Mouse (Mus musculus) CH12.LX (cell line): Measurements from ENCODE around the gene Drap1. TPM values are rescaled to one million over a fixed set of nuclear protein-coding genes. Genes with fewer than 3 reads are reported as not detected.

Experiments
- DNase-seq: peaks from one replicate; pipeline ENCODE4 v3.0.0-alpha.2; 2013; ENCODE audit errors: extremely low read depth
- H3K27ac ChIP-seq: 2 replicates; pipeline ENCODE4 v1.5.1; 2012; ENCODE audit warnings: low read depth, mild to moderate bottlenecking, control low read depth, moderate library complexity; ENCODE audit not compliant: insufficient read depth
- H3K27me3 ChIP-seq: replicated peaks from 2 replicates; pipeline ENCODE3; 2012; ENCODE audit warnings: inconsistent platforms
- H3K36me3 ChIP-seq, 2 experiments: replicated peaks in 1 of 2; 2 replicates each; pipeline versions ENCODE3 to v1.6.1; 2012; ENCODE audit warnings: inconsistent platforms in 1 of 2, low read length in 1 of 2, mild to moderate bottlenecking in 1 of 2, mixed read lengths in 1 of 2, moderate library complexity in 1 of 2; ENCODE audit not compliant: control insufficient read depth in 1 of 2, insufficient read depth in 1 of 2
- H3K4me1 ChIP-seq, 2 experiments: 2 replicates each; pipeline ENCODE4 v1.6.1; 2012; ENCODE audit warnings: inconsistent platforms in 1 of 2, moderate library complexity in 1 of 2; ENCODE audit not compliant: insufficient read depth in 2 of 2, control insufficient read depth in 1 of 2
- H3K4me2 ChIP-seq: 2 replicates; pipeline ENCODE4 v1.6.1; 2012; ENCODE audit warnings: low read depth, mild to moderate bottlenecking, control low read depth; ENCODE audit not compliant: poor library complexity, insufficient read depth, severe bottlenecking
- H3K4me3 ChIP-seq, 3 experiments: fragments of 150-350 bp in 1 of 3; sonication (generic) in 1 of 3; replicated peaks in 1 of 3; 2 replicates each; pipeline versions ENCODE3 to v1.5.1; 2011 to 2012; ENCODE audit warnings: low read depth in 2 of 3, low read length in 2 of 3, mild to moderate bottlenecking in 2 of 3, moderate library complexity in 2 of 3, control low read depth in 1 of 3, improper control_type of control experiment in 1 of 3, inconsistent platforms in 1 of 3, mixed read lengths in 1 of 3; ENCODE audit not compliant: poor library complexity in 1 of 3
- H3K79me2 ChIP-seq: replicated peaks from 2 replicates; pipeline ENCODE4 v1.6.1; 2012; ENCODE audit warnings: mild to moderate bottlenecking, moderate library complexity; ENCODE audit not compliant: control insufficient read depth, poor library complexity, insufficient read depth, severe bottlenecking; ENCODE audit errors: extremely low read depth
- H3K9ac ChIP-seq: 2 replicates; pipeline ENCODE4 v1.6.1; 2012; ENCODE audit warnings: low read depth, mild to moderate bottlenecking, control low read depth, moderate library complexity; ENCODE audit not compliant: insufficient read depth
- H3K9me3 ChIP-seq: replicated peaks from 2 replicates; pipeline ENCODE3; 2012; ENCODE audit warnings: low read length, inconsistent platforms, mixed read lengths
- CHD1 ChIP-seq: IDR thresholded peaks from 2 replicates; pipeline ENCODE4 v1.6.1; 2012; ENCODE audit warnings: low read depth, low read length, improper control_type of control experiment, inconsistent platforms
- CTCF ChIP-seq, 2 experiments: IDR thresholded peaks in 1 of 2; conservative IDR thresholded peaks in 1 of 2; 2 replicates each; pipeline ENCODE4 v1.5.1; 2011 to 2012; ENCODE audit warnings: low read depth in 2 of 2, low read length in 2 of 2, improper control_type of control experiment in 1 of 2, inconsistent platforms in 1 of 2, mild to moderate bottlenecking in 1 of 2, moderate library complexity in 1 of 2
- E2F4 ChIP-seq: IDR thresholded peaks from 2 replicates; pipeline ENCODE4 v1.6.1; 2011; ENCODE audit warnings: low read depth, low read length, improper control_type of control experiment; ENCODE audit not compliant: insufficient replicate concordance
- ELF1 ChIP-seq: IDR thresholded peaks from 2 replicates; pipeline ENCODE4 v1.6.1; 2014; ENCODE audit warnings: low read depth, mild to moderate bottlenecking, inconsistent platforms, low read length, improper control_type of control experiment
- EP300 ChIP-seq: IDR thresholded peaks from 2 replicates; pipeline ENCODE4 v1.6.1; 2011; ENCODE audit warnings: low read length, improper control_type of control experiment
- ETS1 ChIP-seq: conservative IDR thresholded peaks from 2 replicates; pipeline ENCODE4 v1.6.1; 2012; ENCODE audit warnings: low read depth, mild to moderate bottlenecking, inconsistent platforms, low read length, improper control_type of control experiment, moderate library complexity
- GABPA ChIP-seq: IDR thresholded peaks from 2 replicates; pipeline ENCODE4 v1.6.1; 2012; ENCODE audit warnings: low read depth, low read length, improper control_type of control experiment, inconsistent platforms; ENCODE audit not compliant: insufficient replicate concordance
- IRF4 ChIP-seq: IDR thresholded peaks from 2 replicates; pipeline ENCODE4 v1.6.1; 2014; ENCODE audit warnings: low read depth, mild to moderate bottlenecking, inconsistent platforms, low read length, improper control_type of control experiment
- JUN ChIP-seq: IDR thresholded peaks from 2 replicates; pipeline ENCODE4 v1.6.1; 2011; ENCODE audit warnings: low read depth, mild to moderate bottlenecking, low read length, improper control_type of control experiment, moderate library complexity; ENCODE audit not compliant: insufficient read depth
- KAT2A ChIP-seq: IDR thresholded peaks from 2 replicates; pipeline ENCODE4 v1.6.1; 2012; ENCODE audit warnings: low read length, improper control_type of control experiment, inconsistent platforms; ENCODE audit not compliant: insufficient replicate concordance
- MAX ChIP-seq: IDR thresholded peaks from 2 replicates; pipeline ENCODE4 v1.6.1; 2011; ENCODE audit warnings: low read length, improper control_type of control experiment
- MAZ ChIP-seq: IDR thresholded peaks from 2 replicates; pipeline ENCODE4 v1.6.1; 2012; ENCODE audit warnings: low read depth, mild to moderate bottlenecking, inconsistent platforms, low read length, improper control_type of control experiment, moderate library complexity
- MEF2A ChIP-seq: IDR thresholded peaks from 2 replicates; pipeline ENCODE4 v1.6.1; 2014; ENCODE audit warnings: low read depth, mild to moderate bottlenecking, inconsistent platforms, low read length, improper control_type of control experiment, borderline replicate concordance
- MXI1 ChIP-seq: IDR thresholded peaks from 2 replicates; pipeline ENCODE4 v1.6.1; 2011; ENCODE audit warnings: mild to moderate bottlenecking, low read depth, low read length, improper control_type of control experiment
- MYC ChIP-seq: IDR thresholded peaks from 2 replicates; pipeline ENCODE4 v1.6.1; 2011; ENCODE audit warnings: low read depth, mild to moderate bottlenecking, improper control_type of control experiment, low read length
- NELFE ChIP-seq: IDR thresholded peaks from 2 replicates; pipeline ENCODE4 v1.6.1; 2011; ENCODE audit warnings: low read depth, low read length, improper control_type of control experiment
- NRF1 ChIP-seq: IDR thresholded peaks from 2 replicates; pipeline ENCODE4 v1.6.1; 2014; ENCODE audit warnings: low read depth, mild to moderate bottlenecking, inconsistent platforms, low read length, improper control_type of control experiment, moderate library complexity
- PAX5 ChIP-seq: IDR thresholded peaks from 2 replicates; pipeline ENCODE4 v1.6.1; 2012; ENCODE audit warnings: low read length, inconsistent platforms, mixed read lengths
- POLR2A ChIP-seq: IDR thresholded peaks from 2 replicates; pipeline ENCODE4 v1.6.1; 2011; ENCODE audit warnings: low read depth, mild to moderate bottlenecking, improper control_type of control experiment, low read length
- POLR2AphosphoS2 ChIP-seq: IDR thresholded peaks from 2 replicates; pipeline ENCODE4 v1.6.1; 2011; ENCODE audit warnings: low read depth, low read length, improper control_type of control experiment
- SIN3A ChIP-seq: IDR thresholded peaks from 2 replicates; pipeline ENCODE4 v1.6.1; 2012; ENCODE audit warnings: low read length, improper control_type of control experiment, inconsistent platforms
- TBP ChIP-seq: conservative IDR thresholded peaks from 2 replicates; pipeline ENCODE4 v1.6.1; 2011; ENCODE audit warnings: low read depth, low read length, improper control_type of control experiment
- TCF12 ChIP-seq: IDR thresholded peaks from 2 replicates; pipeline ENCODE4 v1.6.1; 2014; ENCODE audit warnings: low read depth, mild to moderate bottlenecking, inconsistent platforms, low read length, improper control_type of control experiment
- UBTF ChIP-seq: IDR thresholded peaks from 2 replicates; pipeline ENCODE4 v1.6.1; 2012; ENCODE audit warnings: low read depth, mild to moderate bottlenecking, inconsistent platforms, low read length, improper control_type of control experiment, moderate library complexity
- ZKSCAN1 ChIP-seq: IDR thresholded peaks from 2 replicates; pipeline ENCODE4 v1.6.1; 2012; ENCODE audit warnings: low read depth, inconsistent platforms, low read length, improper control_type of control experiment, borderline replicate concordance
- ZMIZ1 ChIP-seq: IDR thresholded peaks from 2 replicates; pipeline ENCODE4 v1.6.1; 2012; ENCODE audit warnings: low read depth, mild to moderate bottlenecking, inconsistent platforms, low read length, improper control_type of control experiment
- ZNF384 ChIP-seq: IDR thresholded peaks from 2 replicates; pipeline ENCODE4 v1.6.1; 2012; ENCODE audit warnings: low read depth, low read length, improper control_type of control experiment, inconsistent platforms
- dilution Hi-C: fragments of 300-500 bp; cut with MboI; formaldehyde crosslinking; loops from 2 replicates; pipeline ENCODE4 v1.14.3; 2020; ENCODE audit warnings: low sequenced_read_pairs; ENCODE audit not compliant: extremely low pct_unique_long_range_greater_than_20kb, extremely low pct_ligation_motif_present
- in situ Hi-C: fragments of 300-500 bp; cut with MboI; formaldehyde crosslinking; loops from 3 replicates; pipeline ENCODE4 v1.14.3; 2019; ENCODE audit warnings: low sequenced_read_pairs, low pct_ligation_motif_present, low pct_unique_long_range_greater_than_20kb, mixed read lengths
- polyA plus RNA-seq: library from polyadenylated mRNA; unstranded; fragments of >175 nt; gene quantifications from 2 replicates; pipeline ENCODE4 v1.2.1, GENCODE M21; 2012; ENCODE audit warnings: low read depth; ENCODE audit not compliant: insufficient read length
- total RNA-seq, 2 experiments: library from RNA; depleted of rRNA; stranded (reverse); fragments of 300-350 nt in 1 of 2; fragments of >200 nt in 1 of 2; gene quantifications; 2 replicates each; pipeline ENCODE4 v1.2.3; 2012 to 2014

The Drap1 gene
- total and polyA plus RNA-seq, 3 experiments, result 73.3 to 180 (median 143) TPM

- in situ Hi-C loops, result loop anchor here (5.0 kb wide), 1 partner anchor 35 kb away; the partner anchor contains the start of gene Cfl1
- Histone ChIP-seq H3K36me3 (peaks cover 2 to 26% of the 10 kb centered on the region in 2 experiments), H3K9me3 (no peaks in the 10 kb centered on the region), H3K4me3 (peak overlapping the region; percentile 56 to 91 (median 77)), H3K4me2 (peak overlapping the region; percentile 96), H3K79me2 (peaks cover 12% of the 10 kb centered on the region), H3K27ac (peak overlapping the region; percentile 52), H3K27me3 (peaks cover 7% of the 10 kb centered on the region), H3K4me1 (peaks cover 9 to 35% of the 10 kb centered on the region in 2 experiments; a peak in 3 of 4 replicates), H3K9ac (peak overlapping the region; percentile 85)
- peak; percentile 92 for DNase-seq
- dilution Hi-C loops, result no loop called here
- peak; percentile 66 for TF ChIP-seq TBP
- TF ChIP-seq NRF1, result peak; percentile 23; the same call in 1 of the 2 replicates
- TF ChIP-seq JUN, result no peak
- TF ChIP-seq ELF1, result no peak
- TF ChIP-seq MAX, result peak; percentile 85
- TF ChIP-seq EP300, result no peak
- TF ChIP-seq ZKSCAN1, result no peak
- no peak for TF ChIP-seq SIN3A
- TF ChIP-seq NELFE, result peak; percentile 94
- TF ChIP-seq MAZ, result 0 out of 2 replicates have a peak, but pooled peaks have one; percentile 49
- peak; percentile 73 for TF ChIP-seq ZMIZ1
- TF ChIP-seq ETS1, result no peak
- peak; percentile 91; the same call in 1 of the 2 replicates for TF ChIP-seq UBTF
- TF ChIP-seq MEF2A, result no peak
- peak in 1 of 2 experiments; percentile 35; a peak in 2 of 4 replicates for TF ChIP-seq CTCF (conservative IDR thresholded peaks at IDR 0.05 in 1 of 2, IDR thresholded peaks at IDR 0.05 in 1 of 2; ENCODE audit: low read depth in 2 of 2, low read length in 2 of 2)
- TF ChIP-seq GABPA, result no peak
- TF ChIP-seq IRF4, result no peak
- peak; percentile 66; the same call in 1 of the 2 replicates for TF ChIP-seq MXI1
- peak; percentile 28; the same call in 1 of the 2 replicates for TF ChIP-seq MYC
- no peak for TF ChIP-seq ZNF384
- TF ChIP-seq PAX5, result no peak
- peak; percentile 96 for TF ChIP-seq POLR2A
- TF ChIP-seq POLR2AphosphoS2, result peak; percentile 76; the same call in 1 of the 2 replicates
- TF ChIP-seq TCF12, result peak; percentile 36; the same call in 1 of the 2 replicates
- TF ChIP-seq CHD1, result no peak
- no peak for TF ChIP-seq E2F4
- no peak for TF ChIP-seq KAT2A
These were observed 32.4 kb upstream of the Drap1 start for GRCm38 (mm10) chr19:5456922-5457745.
